Mouse (Mus musculus) cerebellum, postnatal 14 days (tissue): Measurements from ENCODE around the gene Rnf38.

ENCODE experiments used
- DNase-seq, 2 experiments: peaks; one replicate each; pipeline ENCODE4 v3.0.0; 2021; ENCODE audit warnings: mixed read lengths in 2 of 2

The Rnf38 gene

GRCm38 (mm10) chr4:44233713-44234003, at the start of gene Rnf38:
Gene Rnf38, minus strand, starts transcription at chr4:44233789.
- peak in 1 of 2 experiments; percentile 78 for DNase-seq

DNA sequence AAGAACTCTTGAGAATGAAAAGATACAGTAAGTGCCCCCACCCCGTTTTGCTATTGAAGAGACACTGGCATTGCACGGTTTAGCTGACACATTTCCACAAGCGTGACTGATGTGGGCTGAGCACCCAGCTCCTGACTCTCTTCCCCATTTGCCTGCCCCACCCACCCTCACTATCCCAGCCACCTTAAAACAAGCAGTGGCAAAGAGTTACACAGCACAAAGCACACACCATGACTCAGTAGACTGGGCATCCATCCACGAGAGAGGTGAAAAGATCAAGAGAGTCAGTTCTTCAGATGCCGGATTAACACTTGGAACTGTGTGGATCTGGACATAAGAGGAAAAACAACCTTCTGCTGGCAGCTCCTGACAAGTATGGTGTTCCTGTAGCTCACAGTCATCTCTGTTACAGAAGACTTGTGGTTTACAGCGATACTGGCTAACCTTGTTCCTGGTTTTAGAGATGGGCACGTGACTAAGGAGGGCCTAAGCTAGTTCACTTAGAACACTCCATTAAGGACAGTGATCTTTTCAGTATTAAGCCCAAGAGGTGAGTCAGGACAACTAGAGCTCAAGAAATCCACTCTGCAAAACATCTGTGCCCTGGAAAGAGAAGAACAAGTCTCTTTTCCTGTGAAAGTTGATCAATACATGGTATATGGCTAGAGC, 48.1 kb upstream of the Rnf38 start:
- no peak for DNase-seq

DNA sequence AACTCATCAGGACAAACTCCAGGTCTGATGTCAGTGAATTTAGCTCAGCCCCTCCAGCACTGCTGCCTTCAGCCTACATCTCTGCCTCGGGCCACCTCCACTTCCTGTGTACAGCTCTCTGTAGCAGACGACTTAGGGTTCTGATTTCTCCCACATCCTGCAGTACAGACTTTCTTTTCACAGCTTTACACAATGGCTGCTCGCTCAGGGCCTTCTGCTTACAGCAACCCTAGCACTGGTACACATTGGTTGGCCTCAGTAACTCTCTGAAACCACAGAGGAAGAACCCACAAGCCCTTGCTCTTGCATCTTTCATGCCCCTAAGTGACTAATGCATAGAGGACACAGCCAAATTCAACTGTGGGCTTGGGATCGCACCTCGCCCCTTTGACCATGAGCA, 37.5 kb upstream of the Rnf38 start:
- DNase-seq = no peak

- DNase-seq = no peak
These were observed 35.8 kb upstream of the Rnf38 start for GRCm38 (mm10) chr4:44269376-44269817.

- no peak for DNase-seq
These were observed 33.8 kb upstream of the Rnf38 start for GRCm38 (mm10) chr4:44267437-44267836.

GRCm38 (mm10) chr4:44265500-44265899, 31.9 kb upstream of the Rnf38 start:
- no peak for DNase-seq

DNA sequence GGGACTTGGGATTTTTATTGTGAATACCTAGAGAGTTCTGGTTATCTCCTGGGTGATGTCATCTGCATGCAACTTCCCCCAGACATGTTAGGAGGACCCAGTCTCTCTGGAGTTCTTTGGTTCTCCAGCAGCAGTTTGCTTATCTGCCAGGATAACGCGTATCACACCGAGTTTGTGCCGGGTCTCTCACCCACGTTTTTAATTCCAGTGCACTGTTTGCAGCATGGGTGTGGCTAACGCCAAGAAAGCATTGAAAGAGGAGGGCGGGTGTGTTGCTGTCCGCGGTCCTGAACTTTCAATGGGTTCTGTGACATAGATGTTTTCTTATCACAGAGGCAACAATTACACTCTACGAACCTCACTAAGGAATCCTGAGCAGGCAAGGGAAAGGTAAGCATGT, 26.7 kb upstream of the Rnf38 start:
- no peak for DNase-seq

DNA sequence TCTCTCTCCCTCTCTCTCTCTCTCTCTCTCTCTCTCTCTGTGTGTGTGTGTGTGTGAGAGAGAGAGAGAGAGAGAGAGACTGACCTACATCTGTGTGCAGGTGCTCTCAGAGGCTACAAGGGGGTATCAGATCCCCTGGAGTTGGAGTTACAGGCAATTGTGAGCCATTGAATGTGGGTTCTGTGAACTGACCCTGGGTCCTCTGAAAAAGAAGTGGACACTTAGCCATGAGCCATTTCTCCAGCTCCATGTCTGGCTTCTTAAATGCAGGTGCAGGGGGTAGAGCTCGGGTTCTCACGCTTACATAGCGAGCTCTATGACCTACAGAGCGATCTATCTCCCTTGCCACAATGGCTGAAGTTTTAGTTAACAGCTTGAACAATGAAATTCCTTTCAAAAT, 25.5 kb upstream of the Rnf38 start:
- DNase-seq = no peak

- DNase-seq = no peak
These were observed 21.0 kb upstream of the Rnf38 start for GRCm38 (mm10) chr4:44254579-44254978.

DNA sequence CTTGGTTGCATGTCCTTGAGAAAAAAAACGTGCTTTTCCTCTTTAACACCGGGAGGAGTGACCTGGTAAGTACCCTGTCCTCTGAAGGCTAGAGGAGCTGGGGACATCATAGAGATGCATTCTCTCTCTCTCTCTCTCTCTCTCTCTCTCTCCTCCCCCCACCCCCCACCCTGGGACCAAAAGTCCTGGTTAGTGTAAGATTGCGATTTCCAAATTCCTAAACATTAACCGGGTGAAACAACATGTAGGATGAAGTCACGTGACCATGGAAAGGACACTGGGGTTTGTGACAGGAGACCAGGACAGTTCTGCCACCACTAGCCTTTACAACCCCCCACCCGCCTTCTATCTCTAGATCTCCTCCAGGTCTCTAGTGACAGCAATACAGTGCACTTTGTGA, 19.6 kb upstream of the Rnf38 start:
- no peak for DNase-seq

DNA sequence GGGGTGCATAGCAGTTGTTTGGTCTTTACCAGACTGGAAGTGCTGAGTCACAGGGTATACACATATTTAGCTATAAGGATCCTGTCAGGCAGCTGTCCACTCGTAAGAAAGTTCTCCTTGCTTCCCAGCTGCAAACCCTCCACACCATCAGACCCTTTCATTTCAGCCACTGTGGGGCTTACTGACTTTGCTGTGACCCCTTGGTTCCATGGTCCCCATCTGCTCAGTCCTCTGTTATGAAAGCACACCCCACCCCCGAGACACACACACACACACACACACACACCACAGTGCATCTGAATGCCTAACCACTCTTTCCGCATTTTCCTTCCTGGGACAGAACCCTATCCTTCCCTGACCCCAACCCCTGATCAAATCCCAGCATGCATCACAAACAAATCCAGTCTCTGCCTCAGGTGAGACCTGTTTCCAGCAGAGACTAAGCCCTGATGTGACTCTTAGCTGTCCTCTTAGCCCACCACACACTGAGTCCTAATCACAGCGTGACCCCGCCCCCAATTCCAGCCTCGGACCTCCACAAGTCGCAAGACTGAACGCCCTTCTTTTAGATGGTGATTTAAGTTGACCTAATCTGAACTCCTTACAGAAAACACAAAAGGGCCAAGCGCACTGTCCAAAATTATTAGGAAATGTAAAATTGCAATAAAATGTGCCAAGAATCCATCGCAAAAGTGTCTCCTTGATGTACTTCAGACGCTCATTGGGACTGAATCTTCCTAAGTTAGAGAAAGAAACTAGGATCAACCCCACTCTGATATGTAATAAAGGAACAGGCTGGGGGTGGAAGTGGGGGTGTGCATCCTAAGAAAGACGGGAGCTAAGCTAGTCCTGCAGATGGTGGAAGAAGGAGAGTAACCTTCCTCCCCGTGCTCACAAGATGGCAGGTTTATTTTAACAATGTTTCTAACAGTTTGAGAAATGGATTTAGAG, 18.7 kb upstream of the Rnf38 start:
- DNase-seq = no peak

- DNase-seq = no peak
These were observed 17.9 kb upstream of the Rnf38 start for GRCm38 (mm10) chr4:44251521-44251920.

- DNase-seq = no peak
These were observed 16.1 kb upstream of the Rnf38 start for GRCm38 (mm10) chr4:44249705-44250104.

DNA sequence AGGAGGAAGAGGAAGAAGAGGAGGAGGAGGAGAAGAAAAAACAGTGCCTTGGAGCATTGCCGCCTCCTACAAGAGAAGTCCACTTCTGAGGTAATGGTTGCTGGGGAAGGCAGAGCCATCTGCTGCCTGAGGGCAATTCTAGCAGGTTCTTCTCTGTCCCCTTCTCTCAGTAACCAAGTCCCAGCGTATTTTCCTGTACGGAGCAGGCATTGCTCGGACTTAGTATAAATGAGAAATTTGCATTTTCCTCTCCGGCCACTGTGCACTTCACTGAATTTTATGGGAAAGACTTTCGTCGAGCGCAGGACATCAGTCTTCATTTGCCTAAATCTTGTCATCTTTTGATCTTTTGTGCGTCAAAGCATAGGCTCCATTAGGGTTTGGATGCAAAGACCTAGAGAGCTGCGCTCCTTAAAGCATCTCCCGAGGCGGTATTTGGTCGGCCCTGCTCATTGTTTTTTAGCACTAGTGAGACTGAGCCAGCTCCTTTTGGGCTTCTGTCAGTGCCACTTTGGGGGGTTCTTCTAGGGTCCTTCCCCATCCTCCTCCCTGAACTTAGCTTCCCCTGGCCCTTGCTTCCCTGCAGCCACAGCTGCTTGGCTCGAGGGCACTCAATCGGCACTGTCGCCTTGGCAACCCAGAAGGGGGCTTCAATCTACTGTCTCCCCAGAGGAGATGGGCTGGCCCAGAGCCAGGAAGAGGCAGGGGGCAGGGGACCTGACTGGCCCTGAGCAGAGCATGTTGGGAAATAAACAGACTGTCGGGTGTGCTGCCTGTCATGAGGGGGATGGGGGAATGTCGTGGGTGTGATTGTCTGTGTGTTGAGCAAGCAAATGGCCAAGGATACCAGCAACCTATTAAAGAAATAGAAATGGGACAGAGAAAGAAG, 13.7 kb upstream of the Rnf38 start:
- DNase-seq = peak; percentile 56 to 84

DNA sequence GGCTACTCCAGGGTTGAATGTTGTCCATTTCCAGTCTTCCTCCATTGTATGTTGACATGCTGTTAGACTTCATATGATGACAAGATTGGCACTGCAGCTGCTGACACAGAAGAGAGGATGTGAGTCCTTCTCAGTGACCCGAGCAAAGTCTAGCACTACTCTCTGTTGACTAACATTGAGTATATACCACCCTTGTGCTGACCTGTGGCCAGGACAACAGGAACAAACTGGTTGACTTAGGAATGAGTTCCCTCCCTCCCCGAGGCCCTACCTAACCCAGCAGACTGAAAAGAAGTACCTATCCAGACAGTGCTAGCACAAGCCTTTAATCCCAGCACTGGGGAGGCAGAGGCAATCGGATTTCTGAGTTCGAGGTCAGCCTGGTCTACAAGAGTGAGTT, 12.7 kb upstream of the Rnf38 start:
- DNase-seq = no peak

DNA sequence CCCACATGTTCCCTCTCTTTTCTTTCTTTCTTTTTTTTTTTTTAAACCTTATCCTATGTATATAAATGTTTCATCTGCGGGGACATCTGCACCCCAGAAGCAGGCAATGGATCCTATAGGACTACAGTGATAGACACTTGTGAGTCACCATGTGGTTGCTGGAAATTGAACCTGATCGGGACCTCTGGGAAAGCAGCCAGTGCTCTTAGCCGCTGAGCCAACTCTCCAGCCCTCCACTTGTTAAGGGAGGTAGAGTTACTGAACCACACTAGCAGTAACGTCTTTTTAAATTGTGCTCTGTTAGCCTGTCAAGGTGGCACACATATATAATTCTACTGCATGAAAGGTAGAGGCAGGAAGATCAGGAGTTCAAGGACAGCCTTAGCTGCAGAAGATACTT, 8.0 kb upstream of the Rnf38 start:
- peak; percentile 19 to 31 for DNase-seq

GRCm38 (mm10) chr4:44235946-44236345, 2.4 kb upstream of the Rnf38 start:
- no peak for DNase-seq

GRCm38 (mm10) chr4:44234004-44234866, 646 bp upstream of the Rnf38 start:
- DNase-seq = peak; percentile 30 to 90

DNA sequence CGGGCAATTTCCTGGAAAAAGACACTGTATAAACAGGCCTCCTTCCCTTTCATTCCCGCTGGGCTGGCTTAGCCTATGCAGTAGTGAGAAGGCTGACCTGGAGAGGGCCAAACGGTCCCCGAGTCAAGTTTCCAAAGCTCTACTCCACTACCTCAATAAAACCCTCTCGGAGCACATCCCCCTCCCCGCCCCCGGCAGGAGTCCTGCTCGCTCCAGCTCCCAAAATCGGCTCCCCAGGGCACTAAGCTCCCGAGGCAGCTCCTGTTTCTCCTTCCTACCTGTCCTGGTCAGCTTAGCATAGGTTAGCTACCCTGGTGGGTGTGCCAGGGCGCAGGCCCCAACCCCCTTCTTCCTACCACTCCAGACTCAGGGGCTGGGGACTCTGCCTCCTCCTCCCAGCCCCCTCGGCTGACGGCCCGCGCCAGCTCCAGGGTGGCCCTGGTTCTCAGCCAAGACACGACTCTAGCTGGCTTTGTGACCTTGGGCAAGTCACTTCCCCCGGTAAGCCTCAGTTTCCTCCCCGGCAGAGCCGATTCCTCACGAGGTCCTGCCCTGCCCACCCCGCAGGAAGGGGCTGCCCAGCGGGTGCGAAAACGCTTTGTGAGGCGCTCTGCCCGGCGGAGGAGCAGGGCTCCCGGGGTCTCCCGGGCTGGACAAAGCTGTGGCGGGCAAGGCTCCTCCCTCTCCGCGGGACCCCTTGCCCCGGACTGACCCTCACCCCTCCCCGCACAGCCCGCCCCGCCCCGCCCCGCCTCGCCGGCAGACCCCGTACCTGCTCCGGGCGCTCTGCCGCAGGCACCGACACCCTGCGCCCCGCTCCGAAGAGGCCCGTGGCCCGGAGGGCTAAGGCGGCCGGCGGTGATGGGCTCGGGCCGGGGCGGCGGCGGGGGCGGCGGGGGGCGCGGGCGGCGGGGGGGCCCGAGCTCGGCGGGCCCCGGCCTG, 547 bp downstream of the Rnf38 start:
- peak; percentile 62 to 70 for DNase-seq

GRCm38 (mm10) chr4:44225128-44225527, 8.5 kb downstream of the Rnf38 start:
- DNase-seq = no peak

- DNase-seq = no peak
These were observed 9.4 kb downstream of the Rnf38 start for GRCm38 (mm10) chr4:44224141-44224540.
